Mouse (Mus musculus) lung, postnatal 0 days (tissue): ENCODE results near the gene Mrps27.

Experiments
- CTCF ChIP-seq: IDR thresholded peaks from 2 replicates; pipeline ENCODE4 v1.5.1; 2016; ENCODE audit warnings: antibody characterized with exemption, mild to moderate bottlenecking
- EP300 ChIP-seq: IDR thresholded peaks from 2 replicates; pipeline ENCODE4 v1.6.1; 2016; ENCODE audit warnings: antibody characterized with exemption, mild to moderate bottlenecking, control low read depth

GRCm38 (mm10) chr13:99413481-99414351 is 69.1 kb downstream of the Mrps27 start:
- TF ChIP-seq CTCF: no peak
- TF ChIP-seq EP300: no peak
